Mouse (Mus musculus) small intestine, adult 2 months (tissue): ENCODE data around the gene Htr5a.

Source experiments
- CTCF ChIP-seq: fragments of 200-500 bp; IDR thresholded peaks from 2 replicates; pipeline ENCODE4 v1.5.1; 2012; ENCODE audit warnings: low read depth, mild to moderate bottlenecking, control low read depth, inconsistent platforms, low read length, moderate library complexity, mixed read lengths; ENCODE audit not compliant: insufficient replicate concordance, insufficient read length; ENCODE audit errors: extremely low read depth
- POLR2A ChIP-seq: fragments of 200-500 bp; IDR thresholded peaks from 2 replicates; pipeline ENCODE4 v1.6.1; 2012; ENCODE audit warnings: low read depth, mild to moderate bottlenecking, control low read depth, inconsistent platforms, low read length, moderate library complexity

DNA sequence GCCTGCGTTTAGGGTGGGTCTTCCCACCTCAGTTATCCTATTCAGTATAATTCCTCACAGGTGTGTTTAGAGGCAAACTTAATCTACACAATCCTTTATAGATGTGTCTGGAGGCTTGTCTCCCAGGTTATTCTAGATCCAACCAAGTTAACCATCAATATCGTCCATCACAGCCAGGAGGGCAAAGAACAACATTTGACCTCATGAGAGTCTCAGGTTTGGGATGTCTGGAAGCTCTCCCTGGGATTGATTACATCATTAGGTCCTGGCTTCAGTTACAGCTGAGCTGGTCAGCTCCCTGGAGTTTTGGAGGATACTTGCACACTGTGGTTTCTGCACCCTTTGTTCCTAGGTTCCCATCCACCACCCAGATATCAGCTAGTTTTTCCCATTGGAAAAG lies 6.9 kb upstream of the Htr5a start:
- TF ChIP-seq CTCF (no peak), POLR2A (no peak)
